Mouse (Mus musculus) limb, embryonic 14.5 days (tissue): ENCODE data around the gene Eef1b2. TPM values are rescaled to one million over a fixed set of nuclear protein-coding genes. Genes with fewer than 3 reads are reported as not detected.
A peak's percentile ranks its signal among the peaks of the same experiment; 100 is the strongest.

Experiments used
- ATAC-seq: fragments of 200-750 bp; cut with Nextera tagmentation; 2 replicates; pipeline ENCODE4 v1.8.0; 2017; ENCODE audit warnings: low read depth, moderate number of reproducible peaks, moderate TSS enrichment; ENCODE audit not compliant: low FRiP score
- DNase-seq: peaks from one replicate; pipeline ENCODE4 v3.0.0-alpha.2; 2015; ENCODE audit warnings: low spot score
- H3K27ac ChIP-seq: fragments of 300-500 bp; sonication (generic); replicated peaks from 2 replicates; pipeline ENCODE4 v1.5.1; 2014; ENCODE audit warnings: low read depth, mild to moderate bottlenecking, low read length, moderate library complexity, mixed read lengths
- H3K27me3 ChIP-seq: fragments of 300-500 bp; sonication (generic); 2 replicates; pipeline ENCODE4 v1.6.1; 2014; ENCODE audit warnings: low read length, mixed read lengths; ENCODE audit not compliant: control insufficient read depth, insufficient read depth
- H3K36me3 ChIP-seq: fragments of 300-500 bp; sonication (generic); 2 replicates; pipeline ENCODE4 v1.6.1; 2014; ENCODE audit warnings: mild to moderate bottlenecking, low read length, moderate library complexity, mixed read lengths; ENCODE audit not compliant: control insufficient read depth, insufficient read depth
- H3K4me1 ChIP-seq: fragments of 300-500 bp; sonication (generic); 2 replicates; pipeline ENCODE4 v1.6.1; 2014; ENCODE audit warnings: antibody characterized with exemption, low read length, mixed read lengths; ENCODE audit not compliant: control insufficient read depth, insufficient read depth
- H3K4me2 ChIP-seq: fragments of 300-500 bp; sonication (generic); replicated peaks from 2 replicates; pipeline ENCODE4 v1.6.1; 2014; ENCODE audit warnings: low read depth, mild to moderate bottlenecking, low read length, moderate library complexity; ENCODE audit not compliant: severe bottlenecking
- H3K4me3 ChIP-seq: fragments of 300-500 bp; sonication (generic); replicated peaks from 2 replicates; pipeline ENCODE4 v1.5.1; 2014; ENCODE audit warnings: low read length
- H3K9ac ChIP-seq: fragments of 300-500 bp; sonication (generic); 2 replicates; pipeline ENCODE4 v1.6.1; 2014; ENCODE audit warnings: mild to moderate bottlenecking, low read depth, low read length, moderate library complexity; ENCODE audit not compliant: severe bottlenecking
- H3K9me3 ChIP-seq: fragments of 300-500 bp; sonication (generic); 2 replicates; pipeline ENCODE4 v1.6.1; 2016; ENCODE audit warnings: low read length; ENCODE audit not compliant: control insufficient read depth
- POLR2A ChIP-seq: fragments of 200-500 bp; IDR thresholded peaks from 2 replicates; pipeline ENCODE4 v1.8.0; 2012; ENCODE audit warnings: inconsistent platforms, mild to moderate bottlenecking, moderate library complexity, borderline replicate concordance; ENCODE audit not compliant: insufficient read depth, insufficient read length; ENCODE audit errors: extremely low read depth
- WGBS: fragments of 180-500 bp; shearing (Covaris S2); extraction: QIAGEN DNeasy Blood & Tissue Kit; methylation state at CpG from one replicate; pipeline ENCODE4 v1.1.7; 2014; 5-methylcytosine and 5-hydroxymethylcytosine counted together
- polyA plus RNA-seq, 2 experiments: library from polyadenylated mRNA; depleted of rRNA in 1 of 2; stranded (reverse) in 1 of 2; unstranded in 1 of 2; fragments of >200 nt; fragmentation: Nextera tagmentation in 1 of 2; extraction: Ambion mirVana in 1 of 2; gene quantifications; 2 replicates each; pipeline versions ENCODE4 v1.2.1 to v1.2.3; 2012 to 2014

Eef1b2 gene
- polyA plus RNA-seq, 2 experiments = 750 to 1,108 TPM

DNA sequence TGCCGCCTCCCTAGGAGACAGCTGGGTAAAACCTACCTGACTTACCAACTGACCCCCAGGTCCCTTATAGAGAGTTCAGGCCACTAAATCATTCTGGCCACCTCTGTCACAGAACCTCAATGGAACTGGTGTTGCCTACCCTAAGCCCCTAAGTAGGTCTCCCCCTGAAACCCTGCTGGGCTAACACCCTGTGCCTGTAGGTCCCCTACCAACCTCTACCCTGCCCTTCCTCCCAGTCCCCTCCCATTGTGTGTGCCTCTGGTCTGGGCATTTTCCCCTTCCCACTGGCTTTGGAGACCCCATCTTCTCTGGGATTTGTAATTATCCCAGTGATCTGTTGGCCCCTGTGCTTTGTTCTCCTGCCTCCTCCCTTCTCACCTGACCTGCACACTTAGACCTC lies 26.8 kb downstream of the Eef1b2 start:
- TF ChIP-seq POLR2A = no peak
- H3K36me3 ChIP-seq = no peaks in the 10 kb centered on the region
- ATAC-seq = no peak
- no peak overlapping the region for H3K4me2 ChIP-seq
- WGBS = 82% methylated on average over 1 of the region's 1 CpGs
- H3K27me3 ChIP-seq = no peaks in the 10 kb centered on the region; the same call in 1 of the 2 replicates
- H3K9ac ChIP-seq = no peak overlapping the region
- no peak overlapping the region for H3K4me3 ChIP-seq
- no peaks in the 10 kb centered on the region for H3K4me1 ChIP-seq
- no peak for DNase-seq
- H3K27ac ChIP-seq = no peak overlapping the region
- H3K9me3 ChIP-seq = 0 out of 2 replicates have a peak, but pooled peaks cover 7% of the 10 kb centered on the region

DNA sequence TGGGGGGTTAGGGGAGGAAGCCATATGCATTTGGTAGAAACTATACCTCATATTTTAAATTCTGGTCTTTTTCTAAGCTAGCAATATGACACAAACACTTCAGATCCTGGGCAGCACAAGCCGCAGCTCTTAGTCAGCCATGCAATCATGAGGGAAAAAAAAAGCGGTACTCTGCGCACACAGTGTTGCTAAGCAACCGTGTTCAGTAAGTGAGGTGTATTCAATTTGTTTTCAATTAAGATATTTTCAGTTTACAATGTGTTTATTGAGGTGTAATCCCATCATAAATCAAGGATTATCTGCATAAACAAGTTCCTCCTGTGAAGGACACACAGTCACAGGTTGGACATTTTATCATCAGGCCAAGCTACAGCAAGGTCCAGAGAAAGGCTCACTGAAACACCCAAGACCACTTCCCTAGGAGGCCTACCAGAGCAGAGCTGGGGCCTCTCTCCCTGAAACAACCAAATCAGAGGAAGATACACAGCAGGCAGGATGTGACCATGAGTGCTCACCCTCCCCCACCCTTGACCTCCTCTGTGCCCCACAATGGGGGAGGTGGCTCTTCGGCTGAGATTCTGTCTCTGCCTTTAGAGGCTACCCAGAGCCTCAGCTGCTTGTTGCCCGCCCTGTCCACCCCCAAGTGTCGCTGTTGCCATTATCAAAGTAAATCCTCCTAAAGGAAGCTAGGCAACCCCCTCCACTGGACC lies 27.5 kb downstream of the Eef1b2 start:
- 0 out of 2 replicates have a peak, but pooled peaks have one; percentile 55 for ATAC-seq
- WGBS = 9% methylated on average over 7 of the region's 7 CpGs
- H3K27ac ChIP-seq = no peak overlapping the region
- H3K9me3 ChIP-seq = 0 out of 2 replicates have a peak, but pooled peaks cover 7% of the 10 kb centered on the region
- no peaks in the 10 kb centered on the region; the same call in 1 of the 2 replicates for H3K27me3 ChIP-seq
- no peaks in the 10 kb centered on the region for H3K4me1 ChIP-seq
- H3K4me2 ChIP-seq = no peak overlapping the region
- H3K36me3 ChIP-seq = no peaks in the 10 kb centered on the region
- H3K9ac ChIP-seq = no peak overlapping the region
- DNase-seq = no peak
- TF ChIP-seq POLR2A = no peak
- H3K4me3 ChIP-seq = no peak overlapping the region

DNA sequence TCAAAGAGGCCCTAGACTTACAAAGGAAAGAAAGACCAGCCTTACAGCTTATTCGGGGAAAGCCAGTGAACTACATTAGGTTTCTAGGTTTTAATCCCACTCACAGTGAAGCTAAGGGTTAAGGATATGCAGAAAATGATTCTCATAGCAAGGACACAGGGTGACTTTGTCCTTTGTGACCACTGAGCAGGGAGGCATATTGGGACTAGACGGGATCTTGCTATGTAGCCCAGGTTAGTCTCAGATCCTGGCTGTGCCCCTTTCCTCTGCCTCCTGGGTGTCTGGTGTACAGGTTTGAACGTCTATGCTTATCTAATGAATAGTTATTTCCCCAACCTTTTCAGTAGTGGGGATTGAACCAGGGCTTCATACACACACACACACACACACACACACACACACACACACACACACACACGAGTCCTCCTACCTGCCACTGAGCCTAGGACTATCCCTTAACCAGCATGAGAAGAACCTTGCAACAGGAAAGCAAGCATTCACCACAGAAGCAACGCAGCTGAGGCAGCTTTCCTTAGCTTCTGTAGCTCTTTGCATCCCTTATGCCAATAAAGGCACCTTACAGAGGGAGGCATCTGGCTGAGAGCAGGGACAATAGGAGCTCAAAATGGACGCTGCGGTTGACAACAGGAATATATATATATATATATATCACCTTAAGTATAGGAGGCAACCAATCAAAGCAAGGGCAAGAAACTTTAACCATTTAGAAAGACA lies 28.2 kb downstream of the Eef1b2 start:
- Histone ChIP-seq H3K4me3 (no peak overlapping the region), H3K4me1 (no peaks in the 10 kb centered on the region), H3K9me3 (0 out of 2 replicates have a peak, but pooled peaks cover 6% of the 10 kb centered on the region), H3K4me2 (no peak overlapping the region), H3K9ac (no peak overlapping the region), H3K27me3 (no peaks in the 10 kb centered on the region; the same call in 1 of the 2 replicates), H3K27ac (no peak overlapping the region), H3K36me3 (no peaks in the 10 kb centered on the region)
- WGBS = 36% methylated on average over 7 of the region's 7 CpGs
- ATAC-seq = no peak
- TF ChIP-seq POLR2A = no peak
- no peak for DNase-seq

DNA sequence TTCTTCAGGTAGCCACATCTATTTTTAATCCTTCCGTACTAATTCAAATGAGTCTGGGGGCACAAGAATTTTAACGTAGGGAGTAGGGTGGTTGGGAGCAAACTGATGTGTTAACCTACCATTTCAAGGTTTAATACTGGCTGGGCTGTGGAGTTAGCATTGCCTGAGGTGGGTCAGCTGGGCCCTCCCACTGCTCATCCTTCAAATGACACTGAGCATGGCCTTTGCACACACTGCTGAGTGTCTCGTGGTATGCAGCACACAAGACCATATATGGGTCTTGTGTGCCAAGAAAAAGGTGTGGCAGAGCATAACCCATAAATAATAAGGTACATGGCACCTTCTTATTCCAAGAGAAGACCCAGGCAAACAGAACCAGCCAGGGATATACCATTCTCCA lies 31.0 kb downstream of the Eef1b2 start:
- Histone ChIP-seq H3K4me1 (no peaks in the 10 kb centered on the region), H3K27me3 (no peaks in the 10 kb centered on the region; the same call in 1 of the 2 replicates), H3K9me3 (no peaks in the 10 kb centered on the region), H3K4me2 (no peak overlapping the region), H3K27ac (no peak overlapping the region), H3K4me3 (no peak overlapping the region), H3K36me3 (no peaks in the 10 kb centered on the region), H3K9ac (no peak overlapping the region)
- ATAC-seq (no peak), DNase-seq (no peak)
- WGBS = 72% methylated on average over 3 of the region's 3 CpGs
- TF ChIP-seq POLR2A = no peak

DNA sequence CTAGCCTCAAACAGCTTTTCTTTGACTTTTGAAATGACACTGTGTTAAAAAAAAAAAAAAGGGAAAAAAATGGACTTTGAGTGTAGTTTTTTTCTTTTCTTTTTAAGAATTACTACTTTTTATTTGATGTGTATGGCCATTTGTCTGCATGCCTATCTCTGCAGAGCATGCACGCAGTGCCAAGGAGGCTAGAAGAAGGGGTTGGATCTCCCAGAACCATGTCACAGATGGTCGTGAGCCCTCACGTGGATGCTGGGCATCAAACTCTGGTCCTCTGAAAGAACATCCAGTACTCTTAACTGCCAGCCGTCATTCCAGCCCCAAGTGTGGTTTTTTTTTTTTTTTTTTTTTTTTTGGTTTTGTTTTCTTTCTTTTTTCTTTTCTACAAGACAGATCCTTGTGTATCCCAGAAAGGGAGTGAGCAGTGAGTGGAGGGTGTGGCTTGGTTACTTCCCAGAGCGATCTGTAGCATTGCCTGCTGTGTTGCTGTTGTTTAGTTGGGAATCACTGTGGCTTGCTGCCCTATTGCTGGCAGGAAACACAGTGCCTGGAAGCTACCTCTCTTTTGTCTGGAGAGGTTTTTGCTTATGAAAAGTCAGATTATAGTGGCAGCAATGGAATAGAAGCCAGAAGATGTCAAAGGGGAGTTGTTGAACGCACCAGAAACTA lies 33.4 kb downstream of the Eef1b2 start:
- Histone ChIP-seq H3K27me3 (no peaks in the 10 kb centered on the region; the same call in 1 of the 2 replicates), H3K27ac (no peak overlapping the region), H3K9me3 (no peaks in the 10 kb centered on the region), H3K4me2 (no peak overlapping the region), H3K9ac (no peak overlapping the region), H3K36me3 (no peaks in the 10 kb centered on the region), H3K4me3 (no peak overlapping the region), H3K4me1 (peaks cover 9% of the 10 kb centered on the region)
- no peak for TF ChIP-seq POLR2A
- no peak for ATAC-seq
- 27% methylated on average over 6 of the region's 6 CpGs for WGBS
- DNase-seq = no peak
